Mouse (Mus musculus): ENCODE measurements around the gene Plod3. TPM values are rescaled to one million over a fixed set of nuclear protein-coding genes. Genes with fewer than 3 reads are reported as not detected.

Gene Plod3
- polyA plus RNA-seq, 1 experiment, result 44.0 TPM

- WGBS, result 7% methylated on average over 12 of the region's 12 CpGs
- peak within 1 kb of the TSS; percentile 88 for H3K4me3 ChIP-seq (ENCODE audit: insufficient read depth, low read depth, low read length)
- no peaks in the 10 kb centered on the region for H3K36me3 ChIP-seq (ENCODE audit: control insufficient read depth, insufficient read depth, low read length)
- H3K27me3 ChIP-seq (replicated peaks; ENCODE audit: control insufficient read depth, insufficient read depth, low read length), result no peaks in the 10 kb centered on the region
- H3K4me1 ChIP-seq (ENCODE audit: control insufficient read depth, insufficient read depth, low read length), result peaks cover 4% of the 10 kb centered on the region; the same call in 1 of the 2 replicates
- no peak for DNase-seq
- TF ChIP-seq POLR2A (IDR thresholded peaks at IDR 0.05; ENCODE audit: low read depth, low read length) (no peak), CTCF (conservative IDR thresholded peaks at IDR 0.05; ENCODE audit: insufficient read depth, insufficient read length, low read depth, low read length) (no peak)
- H3K27ac ChIP-seq (ENCODE audit: insufficient read depth, low read depth, low read length), result peak within 1 kb of the TSS; percentile 21
Observed at GRCm38 (mm10) chr5:136987934-136988271, 1.1 kb downstream of the Plod3 start, which contains the start of gene Znhit1. TSS of gene Znhit1 (minus strand) at chr5:136988021.

- H3K4me1 ChIP-seq (ENCODE audit: control insufficient read depth, insufficient read depth, low read length), result peaks cover 4% of the 10 kb centered on the region; the same call in 1 of the 2 replicates
- peak; percentile 25 for DNase-seq
- peak overlapping the region; percentile 88; the same call in 1 of the 2 replicates for H3K4me3 ChIP-seq (ENCODE audit: insufficient read depth, low read depth, low read length)
- no peaks in the 10 kb centered on the region for H3K27me3 ChIP-seq (replicated peaks; ENCODE audit: control insufficient read depth, insufficient read depth, low read length)
- WGBS, result 65% methylated on average over 7 of the region's 7 CpGs
- H3K36me3 ChIP-seq (ENCODE audit: control insufficient read depth, insufficient read depth, low read length), result no peaks in the 10 kb centered on the region
- no peak overlapping the region for H3K27ac ChIP-seq (ENCODE audit: insufficient read depth, low read depth, low read length)
- TF ChIP-seq CTCF (conservative IDR thresholded peaks at IDR 0.05; ENCODE audit: insufficient read depth, insufficient read length, low read depth, low read length), result no peak
- TF ChIP-seq POLR2A (IDR thresholded peaks at IDR 0.05; ENCODE audit: low read depth, low read length), result no peak
Observed at GRCm38 (mm10) chr5:136988420-136988819, 1.6 kb downstream of the Plod3 start.

- Histone ChIP-seq H3K36me3 (ENCODE audit: control insufficient read depth, insufficient read depth, low read length) (no peaks in the 10 kb centered on the region), H3K27me3 (replicated peaks; ENCODE audit: control insufficient read depth, insufficient read depth, low read length) (no peaks in the 10 kb centered on the region), H3K27ac (ENCODE audit: insufficient read depth, low read depth, low read length) (no peak overlapping the region), H3K4me3 (ENCODE audit: insufficient read depth, low read depth, low read length) (no peak overlapping the region), H3K4me1 (ENCODE audit: control insufficient read depth, insufficient read depth, low read length) (peaks cover 4% of the 10 kb centered on the region; the same call in 1 of the 2 replicates)
- DNase-seq, result no peak
- TF ChIP-seq POLR2A (IDR thresholded peaks at IDR 0.05; ENCODE audit: low read depth, low read length) (no peak), CTCF (conservative IDR thresholded peaks at IDR 0.05; ENCODE audit: insufficient read depth, insufficient read length, low read depth, low read length) (no peak)
- WGBS, result 83% methylated on average over 6 of the region's 6 CpGs
Observed at GRCm38 (mm10) chr5:136989801-136990200, 3.0 kb downstream of the Plod3 start.

- H3K27me3 ChIP-seq (replicated peaks; ENCODE audit: control insufficient read depth, insufficient read depth, low read length), result no peaks in the 10 kb centered on the region
- no peak for TF ChIP-seq CTCF (conservative IDR thresholded peaks at IDR 0.05; ENCODE audit: insufficient read depth, insufficient read length, low read depth, low read length)
- TF ChIP-seq POLR2A (IDR thresholded peaks at IDR 0.05; ENCODE audit: low read depth, low read length), result no peak
- WGBS, result 66% methylated on average over 5 of the region's 5 CpGs
- H3K27ac ChIP-seq (ENCODE audit: insufficient read depth, low read depth, low read length), result no peak overlapping the region
- H3K36me3 ChIP-seq (ENCODE audit: control insufficient read depth, insufficient read depth, low read length), result no peaks in the 10 kb centered on the region; the same call in 1 of the 2 replicates
- no peak overlapping the region for H3K4me3 ChIP-seq (ENCODE audit: insufficient read depth, low read depth, low read length)
- no peaks in the 10 kb centered on the region for H3K4me1 ChIP-seq (ENCODE audit: control insufficient read depth, insufficient read depth, low read length)
- DNase-seq, result no peak
Observed at GRCm38 (mm10) chr5:136999449-136999848, 12.6 kb downstream of the Plod3 start.

- no peaks in the 10 kb centered on the region for H3K27me3 ChIP-seq (replicated peaks; ENCODE audit: control insufficient read depth, insufficient read depth, low read length)
- H3K27ac ChIP-seq (ENCODE audit: insufficient read depth, low read depth, low read length), result no peak overlapping the region
- no peaks in the 10 kb centered on the region; the same call in 1 of the 2 replicates for H3K36me3 ChIP-seq (ENCODE audit: control insufficient read depth, insufficient read depth, low read length)
- DNase-seq, result no peak
- no peak overlapping the region for H3K4me3 ChIP-seq (ENCODE audit: insufficient read depth, low read depth, low read length)
- 84% methylated on average over 2 of the region's 2 CpGs for WGBS
- H3K4me1 ChIP-seq (ENCODE audit: control insufficient read depth, insufficient read depth, low read length), result no peaks in the 10 kb centered on the region
- TF ChIP-seq POLR2A (IDR thresholded peaks at IDR 0.05; ENCODE audit: low read depth, low read length) (no peak), CTCF (conservative IDR thresholded peaks at IDR 0.05; ENCODE audit: insufficient read depth, insufficient read length, low read depth, low read length) (no peak)
Observed at GRCm38 (mm10) chr5:137000612-137001011, 13.8 kb downstream of the Plod3 start.

- H3K27ac ChIP-seq (ENCODE audit: insufficient read depth, low read depth, low read length), result no peak overlapping the region
- no peaks in the 10 kb centered on the region for H3K27me3 ChIP-seq (replicated peaks; ENCODE audit: control insufficient read depth, insufficient read depth, low read length)
- H3K4me1 ChIP-seq (ENCODE audit: control insufficient read depth, insufficient read depth, low read length), result no peaks in the 10 kb centered on the region
- no peak for DNase-seq
- 31% methylated on average over 8 of the region's 8 CpGs for WGBS
- no peak for TF ChIP-seq CTCF (conservative IDR thresholded peaks at IDR 0.05; ENCODE audit: insufficient read depth, insufficient read length, low read depth, low read length)
- TF ChIP-seq POLR2A (IDR thresholded peaks at IDR 0.05; ENCODE audit: low read depth, low read length), result no peak
- no peak overlapping the region for H3K4me3 ChIP-seq (ENCODE audit: insufficient read depth, low read depth, low read length)
- H3K36me3 ChIP-seq (ENCODE audit: control insufficient read depth, insufficient read depth, low read length), result no peaks in the 10 kb centered on the region
Observed at GRCm38 (mm10) chr5:137007276-137007675, 20.5 kb downstream of the Plod3 start.

- peak; percentile 64 for DNase-seq
Observed at GRCm38 (mm10) chr5:137009988-137010387, 23.2 kb downstream of the Plod3 start.

More at GRCm38 (mm10) chr5:137009988-137010387, 23.2 kb downstream of the Plod3 start:
- peak; percentile 48; the same call in 1 of the 2 replicates for TF ChIP-seq CTCF (conservative IDR thresholded peaks at IDR 0.05; ENCODE audit: insufficient read depth, insufficient read length, low read depth, low read length)
- TF ChIP-seq POLR2A (IDR thresholded peaks at IDR 0.05; ENCODE audit: low read depth, low read length), result no peak
- WGBS, result 19% methylated on average over 3 of the region's 3 CpGs
- H3K4me1 ChIP-seq (ENCODE audit: control insufficient read depth, insufficient read depth, low read length), result no peaks in the 10 kb centered on the region
- no peak overlapping the region for H3K4me3 ChIP-seq (ENCODE audit: insufficient read depth, low read depth, low read length)
- H3K27me3 ChIP-seq (replicated peaks; ENCODE audit: control insufficient read depth, insufficient read depth, low read length), result no peaks in the 10 kb centered on the region
- H3K27ac ChIP-seq (ENCODE audit: insufficient read depth, low read depth, low read length), result no peak overlapping the region
- no peaks in the 10 kb centered on the region for H3K36me3 ChIP-seq (ENCODE audit: control insufficient read depth, insufficient read depth, low read length)

All from kidney, adult 2 months (tissue).